Mouse (Mus musculus): Measurements from ENCODE around the gene Mblac2.

- no peak for TF ChIP-seq CTCF (IDR thresholded peaks at IDR 0.05; ENCODE audit: low read depth)
- TF ChIP-seq EP300 (IDR thresholded peaks at IDR 0.05; ENCODE audit: low read depth), result no peak
Measured at GRCm38 (mm10) chr13:81783405-81784342, 72.5 kb downstream of the Mblac2 start.

Measured in liver, embryonic 14.5 days (tissue).